Mouse (Mus musculus) fat pad, adult 2 months (tissue): ENCODE data around the gene Sh3tc1.
A peak's percentile ranks its signal among the peaks of the same experiment; 100 is the strongest.

Source experiments
- DNase-seq: peaks from one replicate; pipeline ENCODE4 v3.0.0-alpha.2; 2011; ENCODE audit warnings: low read depth, low spot score; ENCODE audit errors: extremely low read depth

The Sh3tc1 gene

GRCm38 (mm10) chr5:35739536-35740278, at the start of gene Sh3tc1:
Gene Sh3tc1 (minus strand): TSS chr5:35739987.
- no peak for DNase-seq

- no peak for DNase-seq
Measured at GRCm38 (mm10) chr5:35788719-35789118, 48.9 kb upstream of the Sh3tc1 start.

- no peak for DNase-seq
Measured at GRCm38 (mm10) chr5:35787847-35788246, 48.1 kb upstream of the Sh3tc1 start.

GRCm38 (mm10) chr5:35785853-35786252, 46.1 kb upstream of the Sh3tc1 start:
- DNase-seq = no peak

- DNase-seq = no peak
Measured at GRCm38 (mm10) chr5:35782648-35783180, 42.9 kb upstream of the Sh3tc1 start.

GRCm38 (mm10) chr5:35781116-35781515, 41.3 kb upstream of the Sh3tc1 start:
- DNase-seq = no peak

- DNase-seq = no peak
Measured at GRCm38 (mm10) chr5:35774137-35774424, 34.3 kb upstream of the Sh3tc1 start.

GRCm38 (mm10) chr5:35773274-35774136, 33.7 kb upstream of the Sh3tc1 start:
- DNase-seq = no peak

- DNase-seq = no peak
Measured at GRCm38 (mm10) chr5:35770891-35771663, 31.3 kb upstream of the Sh3tc1 start.

- DNase-seq = no peak
Measured at GRCm38 (mm10) chr5:35770246-35770645, 30.5 kb upstream of the Sh3tc1 start.

GRCm38 (mm10) chr5:35768997-35769396, 29.2 kb upstream of the Sh3tc1 start:
- no peak for DNase-seq

GRCm38 (mm10) chr5:35768525-35768924, 28.7 kb upstream of the Sh3tc1 start:
- DNase-seq = no peak

- no peak for DNase-seq
Measured at GRCm38 (mm10) chr5:35765909-35766308, 26.1 kb upstream of the Sh3tc1 start.

- DNase-seq = no peak
Measured at GRCm38 (mm10) chr5:35762850-35763249, 23.1 kb upstream of the Sh3tc1 start.

GRCm38 (mm10) chr5:35762388-35762787, 22.6 kb upstream of the Sh3tc1 start:
- no peak for DNase-seq

GRCm38 (mm10) chr5:35761323-35761722, 21.5 kb upstream of the Sh3tc1 start:
- no peak for DNase-seq

GRCm38 (mm10) chr5:35758081-35759053, 18.6 kb upstream of the Sh3tc1 start:
- no peak for DNase-seq

GRCm38 (mm10) chr5:35757639-35758001, 17.8 kb upstream of the Sh3tc1 start, which contains the start of gene Ablim2:
Gene Ablim2 (plus strand): TSS chr5:35757880.
- peak; percentile 36 for DNase-seq

GRCm38 (mm10) chr5:35756997-35757638, 17.3 kb upstream of the Sh3tc1 start:
- no peak for DNase-seq

- no peak for DNase-seq
Measured at GRCm38 (mm10) chr5:35756020-35756419, 16.2 kb upstream of the Sh3tc1 start.
